In the genomic region with DNA sequence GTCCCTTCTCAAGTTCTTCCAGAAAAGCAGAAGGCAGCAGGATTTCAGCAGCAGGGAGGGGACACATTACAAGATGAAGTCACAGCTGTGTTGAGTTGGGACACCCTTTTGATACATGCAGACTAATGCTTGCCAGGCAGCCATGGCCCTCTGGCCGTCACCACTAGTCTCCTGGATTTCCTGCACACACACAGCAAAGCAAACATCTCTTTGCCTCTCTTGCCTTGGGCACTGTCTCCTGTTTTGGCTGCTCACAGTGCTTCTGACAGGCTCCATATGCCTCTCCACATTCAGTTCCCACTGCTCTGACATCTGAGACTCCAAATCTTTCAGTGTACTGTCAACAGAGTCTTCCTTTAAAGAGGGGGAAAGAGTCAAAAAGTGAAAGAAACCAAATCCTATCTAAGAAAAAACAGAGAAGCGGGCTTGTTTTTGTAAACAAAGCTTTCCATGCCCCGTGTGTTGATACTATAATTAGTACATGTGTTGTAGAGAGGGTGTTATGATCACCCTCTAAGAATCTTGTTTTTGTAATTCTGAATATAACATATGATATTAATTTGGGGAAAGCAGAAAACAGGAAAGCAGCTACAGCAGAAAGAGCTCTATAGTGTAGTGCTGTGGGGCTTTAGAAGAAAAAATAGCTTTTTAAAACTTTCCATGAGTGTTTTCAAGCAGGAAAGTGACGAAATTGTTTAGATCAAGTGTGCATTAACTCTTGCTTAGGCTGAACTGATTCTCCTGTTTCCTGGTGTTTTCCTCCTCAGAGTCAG, we compare ENCODE assay signal across 9 mouse cellular contexts.
A peak's percentile ranks its signal among the peaks of the same experiment; 100 is the strongest.
DNase-seq lines count a peak whose midpoint lies in the region; ATAC-seq and TF ChIP-seq lines count a peak whose summit lies in the region.
"Had no signal": no experiment of that assay in that cellular context is flagged by ENCODE, and none has a peak within 500 bp of the region (broad histone marks: within the 10 kb centered on the region; RNA-seq: fewer than 3 reads in every experiment).

No protein-coding gene starts in this region.

- 0 out of 2 replicates have a peak overlapping the region, but pooled peaks have one; percentile 5 for H3K4me2 ChIP-seq in embryonic facial prominence, embryonic 14.5 days (ENCODE audit: low read depth, low read length)
- no peak overlapping the region for H3K4me2 ChIP-seq in heart, postnatal 0 days (ENCODE audit: low read depth, low read length)
- no peak overlapping the region for H3K4me2 ChIP-seq in midbrain, embryonic 11.5 days

- 11% methylated on average over 4 of the region's 4 CpGs for WGBS in embryonic facial prominence, embryonic 14.5 days
- WGBS in heart, postnatal 0 days = 26% methylated on average over 4 of the region's 4 CpGs
- 74% methylated on average over 4 of the region's 4 CpGs for WGBS in midbrain, embryonic 11.5 days

- no peak for TF ChIP-seq EP300 in heart, postnatal 0 days (IDR thresholded peaks at IDR 0.05; ENCODE audit: low read depth)

- no peaks in the 10 kb centered on the region for H3K36me3 ChIP-seq in embryonic facial prominence, embryonic 14.5 days (ENCODE audit: control insufficient read depth, insufficient read depth, low read length)
- H3K36me3 ChIP-seq in heart, postnatal 0 days (replicated peaks; ENCODE audit: control insufficient read depth, insufficient read depth, low read length) = no peaks in the 10 kb centered on the region
- no peaks in the 10 kb centered on the region for H3K36me3 ChIP-seq in midbrain, embryonic 11.5 days (ENCODE audit: control insufficient read depth, insufficient read depth, low read length)

- H3K4me3 ChIP-seq in embryonic facial prominence, embryonic 14.5 days (ENCODE audit: low read depth, low read length) = no peak overlapping the region
- H3K4me3 ChIP-seq in heart, postnatal 0 days (ENCODE audit: low read depth, low read length) = no peak overlapping the region
- H3K4me3 ChIP-seq in midbrain, embryonic 11.5 days (ENCODE audit: low read depth, low read length) = no peak overlapping the region

- no peaks in the 10 kb centered on the region for H3K9me3 ChIP-seq in embryonic facial prominence, embryonic 14.5 days (ENCODE audit: control insufficient read depth, low read length)
- H3K9me3 ChIP-seq in heart, postnatal 0 days (replicated peaks; ENCODE audit: control insufficient read depth, low read length) = no peaks in the 10 kb centered on the region
- no peaks in the 10 kb centered on the region for H3K9me3 ChIP-seq in midbrain, embryonic 11.5 days (ENCODE audit: control insufficient read depth, low read length)

- H3K4me1 ChIP-seq in embryonic facial prominence, embryonic 14.5 days (ENCODE audit: control insufficient read depth, insufficient read depth, low read length) = peaks cover 5% of the 10 kb centered on the region; the same call in 1 of the 2 replicates
- 0 out of 2 replicates have a peak, but pooled peaks cover 8% of the 10 kb centered on the region for H3K4me1 ChIP-seq in heart, postnatal 0 days (ENCODE audit: control insufficient read depth, insufficient read depth)
- H3K4me1 ChIP-seq in midbrain, embryonic 11.5 days (ENCODE audit: control insufficient read depth, insufficient read depth, low read length) = no peaks in the 10 kb centered on the region

- H3K27me3 ChIP-seq in embryonic facial prominence, embryonic 14.5 days (replicated peaks; ENCODE audit: control insufficient read depth, insufficient read depth, low read length) = no peaks in the 10 kb centered on the region
- H3K27me3 ChIP-seq in heart, postnatal 0 days (ENCODE audit: control insufficient read depth, insufficient read depth, low read length) = no peaks in the 10 kb centered on the region
- H3K27me3 ChIP-seq in midbrain, embryonic 11.5 days (ENCODE audit: control insufficient read depth, insufficient read depth, low read length) = no peaks in the 10 kb centered on the region

- TF ChIP-seq CTCF in heart, postnatal 0 days (IDR thresholded peaks at IDR 0.05; ENCODE audit: low read depth) = no peak

- DNase-seq in layer of hippocampus, adult 11-12 months (ENCODE audit: low spot score) = peak; percentile 6
- DNase-seq in layer of hippocampus, adult 9-10 months (ENCODE audit: low spot score) = no peak
- DNase-seq in embryonic facial prominence, embryonic 14.5 days (ENCODE audit: low spot score) = peak; percentile 87
- DNase-seq in heart, postnatal 0 days (ENCODE audit: low spot score) = peak; percentile 26
- peak; percentile 79 for DNase-seq in lung, postnatal 10 days
- DNase-seq in cerebellum, adult 11 months = no peak
- DNase-seq in gastrocnemius, adult 8-10 months (ENCODE audit: low spot score in 2 of 2) = no peak
- no peak for DNase-seq in midbrain, embryonic 11.5 days (ENCODE audit: low spot score, missing footprints)

- H3K9ac ChIP-seq in embryonic facial prominence, embryonic 14.5 days (ENCODE audit: low read depth, low read length) = no peak overlapping the region
- H3K9ac ChIP-seq in heart, postnatal 0 days (replicated peaks; ENCODE audit: low read depth, low read length) = no peak overlapping the region
- no peak overlapping the region for H3K9ac ChIP-seq in midbrain, embryonic 11.5 days (ENCODE audit: low read length)

- H3K27ac ChIP-seq in embryonic facial prominence, embryonic 14.5 days (replicated peaks; ENCODE audit: low read depth, low read length) = peak overlapping the region; percentile 71
- H3K27ac ChIP-seq in heart, postnatal 0 days (ENCODE audit: low read depth) = no peak overlapping the region; the same call in 1 of the 2 replicates
- no peak overlapping the region for H3K27ac ChIP-seq in midbrain, embryonic 11.5 days (ENCODE audit: low read depth, low read length)

- peak; percentile 88 for ATAC-seq in embryonic facial prominence, embryonic 14.5 days (ENCODE audit: low read depth)
- ATAC-seq in heart, postnatal 0 days (ENCODE audit: insufficient read depth, low read depth) = peak; percentile 64
- no peak for ATAC-seq in midbrain, embryonic 11.5 days (ENCODE audit: low FRiP score)
- ATAC-seq: Patski had no signal

Comparison
In these comparisons a context has a peak if more than half of its experiments do, and no peak if none do; other contexts are left out.
1. DNase-seq: peak in layer of hippocampus, adult 11-12 months (single experiment), embryonic facial prominence, embryonic 14.5 days (single experiment), heart, postnatal 0 days (single experiment) and lung, postnatal 10 days (single experiment); none in layer of hippocampus, adult 9-10 months (single experiment), cerebellum, adult 11 months (single experiment), gastrocnemius, adult 8-10 months (0 of 2) and midbrain, embryonic 11.5 days (single experiment).